Mouse (Mus musculus) heart, postnatal 14 days (tissue): Measurements from ENCODE around the gene Asf1b. TPM values are rescaled to one million over a fixed set of nuclear protein-coding genes. Genes with fewer than 3 reads are reported as not detected.
A peak's percentile ranks its signal among the peaks of the same experiment; 100 is the strongest.
"Not testable (repeated sequence)": the region's sequence is repeated elsewhere in the genome, so short reads cannot be mapped to it uniquely, and the experiment has no call there.

Source experiments
- DNase-seq, 2 experiments: peaks; one replicate each; pipeline ENCODE4 v3.0.0; 2021 to 2022
- intact Hi-C: fragments of 180-260 bp; cut with DNase I; formaldehyde crosslinking; loops from one replicate; pipeline ENCODE4 v1.15.1; 2025
- total RNA-seq, 2 experiments: library from RNA; stranded (reverse); gene quantifications; 2 replicates each; pipeline ENCODE4 v1.2.3; 2021

The Asf1b gene
- total RNA-seq, 2 experiments from 2014 or later, result 2.8 to 4.4 TPM

DNA sequence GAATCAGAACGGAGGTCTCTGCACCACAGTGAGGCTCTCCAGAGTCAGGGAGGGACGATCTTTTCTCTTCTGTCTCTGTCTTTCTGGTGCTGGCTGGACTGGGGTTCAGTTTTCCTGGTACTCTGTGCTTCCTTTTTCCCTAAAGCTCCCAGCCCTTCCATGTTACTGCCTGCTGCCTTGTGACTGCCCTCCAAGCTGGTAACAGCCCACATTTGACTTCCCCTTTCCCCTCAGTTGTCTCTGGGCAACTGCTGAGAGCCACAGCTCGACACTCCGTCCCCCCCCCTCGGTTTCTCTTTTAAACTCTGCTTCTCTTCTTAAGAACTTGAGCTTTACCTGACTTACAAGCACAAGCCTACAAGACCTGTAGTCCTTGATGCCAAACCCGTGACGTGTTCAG, 33.9 kb downstream of the Asf1b start:
- DNase-seq, result no peak
- intact Hi-C loops, result no loop called here

DNA sequence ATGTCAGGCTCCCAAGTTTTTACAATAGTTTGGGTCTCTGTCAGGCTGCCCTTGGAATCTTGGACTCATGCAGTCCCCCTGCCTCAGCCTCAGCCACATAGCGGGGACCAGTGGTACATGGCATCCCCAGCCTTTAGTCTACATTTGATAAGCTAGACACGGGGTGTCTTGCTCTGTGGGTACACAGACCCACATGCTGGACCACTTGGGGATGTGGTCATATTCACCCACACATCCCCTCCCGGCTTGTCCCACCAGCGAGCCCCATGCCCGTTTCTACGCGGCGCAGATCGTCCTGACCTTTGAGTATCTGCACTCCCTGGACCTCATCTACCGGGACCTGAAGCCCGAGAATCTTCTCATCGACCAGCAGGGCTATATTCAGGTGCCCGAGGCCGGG, 34.9 kb downstream of the Asf1b start:
- intact Hi-C loops, result no loop called here
- DNase-seq, result no peak

DNA sequence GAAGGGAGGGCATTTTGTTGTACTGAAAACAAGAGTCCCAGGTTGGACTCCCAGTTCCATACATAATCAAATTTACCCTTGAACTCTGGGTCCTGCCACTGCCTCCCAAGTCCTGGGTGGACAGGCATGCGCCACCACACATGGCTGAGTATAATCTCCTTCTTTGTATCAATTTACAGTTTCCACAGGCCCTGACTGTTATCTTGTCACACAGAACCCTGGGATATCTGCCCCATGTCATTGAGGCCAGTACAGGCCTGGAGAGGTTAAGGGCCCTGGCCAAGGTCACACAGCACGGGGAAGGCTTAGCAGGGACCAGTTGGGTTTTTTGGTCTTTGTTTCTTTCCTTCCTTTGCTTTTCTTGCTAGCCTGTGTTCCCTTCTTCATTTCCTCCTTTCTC, 37.2 kb downstream of the Asf1b start:
- DNase-seq, result no peak
- intact Hi-C loops, result no loop called here

- no peak for DNase-seq
- intact Hi-C loops, result no loop called here
Observed at GRCm38 (mm10) chr8:83994030-83994429, 38.7 kb downstream of the Asf1b start.

- intact Hi-C loops, result loop anchor here (2.0 kb wide), 1 partner anchor 21 kb away; no protein-coding TSS in a partner anchor
- peak in 1 of 2 experiments; percentile 13 for DNase-seq
Observed at GRCm38 (mm10) chr8:83995973-83996372, 40.7 kb downstream of the Asf1b start.

GRCm38 (mm10) chr8:83996567-83997505, 41.5 kb downstream of the Asf1b start:
- intact Hi-C loops, result loop anchor here (2.0 kb wide), 1 partner anchor 22 kb away; no protein-coding TSS in a partner anchor
- DNase-seq, result peak; percentile 88 to 93

GRCm38 (mm10) chr8:83997511-83998141, 42.3 kb downstream of the Asf1b start, which contains the start of gene Samd1:
Samd1 (plus strand) TSS chr8:83997672.
- intact Hi-C loops, result loop anchor here (2.0 kb wide), 1 partner anchor 23 kb away; no protein-coding TSS in a partner anchor
- peak; percentile 66 to 67 for DNase-seq

DNA sequence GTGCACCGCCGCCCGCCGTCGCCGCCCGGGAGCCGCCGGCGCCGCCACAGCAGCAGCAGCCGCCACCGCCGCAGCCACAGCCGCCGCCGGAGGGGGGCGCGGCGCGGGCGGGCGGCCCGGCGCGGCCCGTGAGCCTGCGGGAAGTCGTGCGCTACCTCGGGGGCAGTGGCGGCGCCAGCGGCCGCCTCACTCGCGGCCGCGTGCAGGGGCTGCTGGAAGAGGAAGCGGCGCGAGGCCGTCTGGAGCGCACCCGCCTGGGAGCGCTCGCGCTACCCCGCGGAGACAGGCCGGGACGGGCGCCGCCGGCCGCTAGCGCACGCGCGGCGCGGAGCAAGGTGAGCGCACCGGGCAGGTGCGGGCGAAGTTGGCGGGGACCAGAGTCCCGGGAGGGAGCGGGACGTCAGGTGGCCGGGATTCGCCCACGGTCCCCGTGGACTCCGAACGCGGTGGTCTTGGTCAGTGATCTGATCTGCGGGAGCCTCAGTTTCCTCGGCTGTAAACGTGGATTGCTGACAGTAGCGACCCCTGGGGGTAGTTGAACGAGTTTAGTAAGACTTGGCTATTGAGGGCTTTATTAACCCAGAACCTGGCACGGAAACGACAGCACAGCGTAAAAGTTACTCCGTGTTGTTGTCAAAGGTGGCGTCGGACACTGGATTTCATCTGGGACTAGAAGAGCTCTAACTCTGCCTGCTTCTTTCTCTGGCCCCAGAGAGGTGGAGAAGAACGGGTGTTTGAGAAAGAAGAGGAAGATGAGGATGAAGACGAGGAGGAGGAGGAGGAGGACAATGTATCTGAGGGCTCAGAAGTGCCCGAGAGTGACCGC, 43.1 kb downstream of the Asf1b start:
- intact Hi-C loops, result no loop called here
- peak; percentile 63 to 73 for DNase-seq

- intact Hi-C loops, result no loop called here
- DNase-seq, result no peak
Observed at GRCm38 (mm10) chr8:83999057-83999705, 43.9 kb downstream of the Asf1b start.

DNA sequence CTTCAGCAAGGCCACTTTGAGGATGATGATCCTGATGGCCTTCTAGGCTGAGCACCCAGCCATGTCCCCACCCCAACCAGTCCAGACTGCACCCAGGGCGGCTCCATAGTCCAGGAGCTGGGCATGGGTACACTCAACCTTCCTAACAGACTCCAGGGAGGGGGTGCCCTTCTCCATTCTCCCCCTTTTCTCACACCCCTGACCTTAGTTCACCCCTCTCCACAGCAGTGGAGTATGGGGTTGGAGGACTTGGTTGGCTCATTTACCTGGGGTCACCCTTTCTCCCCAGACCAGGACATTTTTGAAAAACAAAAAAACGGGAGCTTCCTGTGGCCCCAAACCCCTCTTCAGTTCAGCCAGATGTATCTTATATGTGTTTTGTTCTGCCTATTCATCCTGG, 44.5 kb downstream of the Asf1b start:
- DNase-seq, result no peak

DNA sequence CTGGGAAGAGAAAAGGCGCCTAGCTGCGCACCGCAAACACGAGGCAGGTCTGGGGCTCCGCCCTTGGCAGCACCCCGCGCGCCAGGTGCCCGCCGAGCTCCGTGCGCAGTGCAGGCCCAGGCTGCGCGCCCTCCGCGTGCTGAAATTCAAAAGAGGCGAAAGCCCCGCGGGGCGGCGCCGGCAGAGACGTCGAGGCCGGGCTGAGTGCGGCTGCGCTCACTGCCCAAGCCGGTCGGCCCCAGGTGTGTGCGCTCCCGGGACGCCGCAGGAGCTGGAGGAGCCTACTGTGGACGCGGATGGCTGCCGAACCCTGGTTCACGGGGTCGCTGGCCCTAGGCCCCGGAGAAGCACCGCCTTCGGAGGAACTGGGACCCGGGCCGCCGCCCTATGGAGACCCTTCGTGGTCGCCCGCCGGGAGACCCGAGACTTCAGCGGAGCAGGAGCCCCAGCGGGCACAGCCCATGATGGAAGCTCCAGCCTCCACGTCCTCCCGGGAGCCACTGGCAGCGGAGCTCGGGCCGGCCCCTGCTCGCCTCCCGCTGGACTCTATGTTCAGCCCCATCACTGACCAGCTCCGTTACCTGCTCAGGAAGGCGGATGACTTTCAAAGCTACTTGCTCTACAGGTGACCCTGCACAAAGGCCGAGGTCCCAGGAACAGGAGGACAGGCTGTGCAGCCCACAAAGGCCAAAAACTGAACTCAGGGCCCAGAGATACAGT, 46.1 kb downstream of the Asf1b start, which contains the start of gene 1700067K01Rik:
Gene 1700067K01Rik (plus strand): TSS at position 222 of the 720 bp plus-strand sequence.
- intact Hi-C loops, result no loop called here
- no peak for DNase-seq

More for the DNA sequence above, 44.5 kb downstream of the Asf1b start:
- intact Hi-C loops, result no loop called here

- DNase-seq, result no peak
- intact Hi-C loops, result no loop called here
Observed at GRCm38 (mm10) chr8:84002957-84003611, 47.8 kb downstream of the Asf1b start.

DNA sequence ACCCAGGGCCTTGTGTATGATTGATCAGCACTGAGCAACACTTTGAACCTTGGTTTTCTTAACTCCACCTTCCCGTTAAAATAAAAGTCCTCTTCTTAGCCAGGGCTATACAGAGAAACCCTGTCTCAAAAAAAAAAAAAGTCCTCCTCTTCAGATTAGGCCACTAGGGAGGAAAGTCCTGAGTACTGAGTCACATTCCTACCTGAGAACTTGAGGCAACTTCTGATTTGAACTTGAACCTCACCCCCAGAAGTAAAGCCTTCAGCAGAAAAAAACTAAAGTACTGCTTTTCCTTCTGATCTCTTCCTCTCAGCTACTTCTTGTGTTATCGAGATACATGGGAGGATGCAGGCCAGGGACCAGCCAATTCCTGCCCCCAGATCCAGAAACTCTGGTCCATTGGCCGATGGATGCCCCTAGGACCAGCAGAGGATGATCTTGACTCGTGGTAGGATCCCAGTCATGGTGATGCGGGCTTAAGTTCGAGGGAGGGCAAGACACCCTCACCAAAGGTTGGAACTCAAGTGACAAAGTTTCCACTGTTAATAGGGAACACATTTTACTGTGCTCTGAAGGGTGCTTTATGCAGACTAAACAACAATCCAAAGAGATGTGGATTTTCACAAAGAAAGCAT, 48.4 kb downstream of the Asf1b start:
- intact Hi-C loops, result no loop called here
- DNase-seq, result no peak

GRCm38 (mm10) chr8:84004533-84005201, 49.4 kb downstream of the Asf1b start:
- intact Hi-C loops, result no loop called here
- peak; percentile 94 to 95 for DNase-seq

DNA sequence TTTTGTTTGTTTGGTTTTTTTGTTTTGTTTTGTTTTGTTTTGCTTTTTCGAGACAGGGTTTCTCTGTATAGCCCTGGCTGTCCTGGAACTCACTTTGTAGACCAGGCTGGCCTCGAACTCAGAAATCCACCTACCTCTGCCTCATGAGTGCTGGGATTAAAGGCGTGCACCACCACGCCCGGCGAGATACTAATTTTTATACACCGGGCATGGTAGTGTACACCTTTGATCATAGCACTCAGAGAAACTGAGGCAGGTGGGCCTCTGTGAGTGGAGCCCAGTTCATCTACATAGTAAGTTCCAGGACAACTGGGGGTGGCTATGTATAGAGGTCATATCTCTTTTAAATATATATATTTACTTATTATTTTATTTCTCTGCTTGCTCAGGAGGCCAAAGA, 50.2 kb downstream of the Asf1b start:
- intact Hi-C loops, DNase-seq: not testable (repeated sequence)

GRCm38 (mm10) chr8:84008362-84008761, 53.1 kb downstream of the Asf1b start:
- intact Hi-C loops, result no loop called here
- DNase-seq, result no peak

- intact Hi-C loops, result loop anchor here (10.0 kb wide), 1 partner anchor 825 kb away; the partner anchor contains the start of gene Gadd45gip1
- DNase-seq, result peak; percentile 90 to 95
Observed at GRCm38 (mm10) chr8:84009876-84010275, 54.6 kb downstream of the Asf1b start.
